Mouse (Mus musculus): ENCODE data around the gene Olfr412.

Olfr412 gene

DNA sequence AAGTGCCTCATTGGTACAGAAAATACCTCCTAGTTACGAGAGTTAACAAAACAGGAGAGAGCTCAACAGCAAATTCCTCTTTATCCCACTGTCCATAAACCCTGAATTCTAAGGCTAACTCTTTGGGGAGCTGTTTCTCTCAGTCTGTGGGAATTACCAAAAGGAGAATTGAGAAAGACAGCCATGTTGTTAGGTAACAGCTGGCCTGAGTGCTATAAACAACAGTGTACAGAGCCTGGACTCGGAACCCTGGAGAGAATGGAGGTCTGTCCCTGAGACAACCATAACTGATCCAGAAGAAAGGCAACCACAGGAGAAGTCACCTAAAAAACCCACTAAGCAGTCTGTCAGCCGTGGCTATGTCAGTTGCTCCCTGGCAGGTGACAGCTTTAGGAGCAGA lies 50.6 kb downstream of the Olfr412 start:
- intact Hi-C loops (cut with DNase I) = no loop called here

DNA sequence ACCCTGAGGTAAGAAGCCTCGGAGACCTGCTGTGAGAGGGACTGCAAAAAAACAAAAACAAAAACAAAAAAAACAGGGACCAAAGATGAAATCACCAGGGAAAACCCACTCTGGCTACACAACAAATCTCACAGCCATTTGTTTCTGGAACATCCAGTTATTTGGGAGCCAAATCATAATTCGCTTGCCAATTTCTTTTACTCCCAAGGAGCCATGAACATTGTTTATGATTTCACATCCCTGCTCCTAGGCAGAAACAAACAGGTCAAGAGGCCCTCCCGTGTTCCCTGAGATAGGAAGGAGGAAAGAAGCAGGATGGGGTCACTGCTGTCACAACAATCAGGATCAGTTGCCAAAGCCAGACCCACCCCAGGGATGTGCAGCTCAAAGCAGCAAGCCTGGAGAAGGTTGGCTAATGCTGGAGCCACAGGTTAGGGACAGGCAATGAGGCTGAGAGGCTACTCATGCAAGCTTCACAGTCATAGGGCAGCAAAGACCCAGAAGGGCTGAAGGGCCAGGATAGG lies 51.6 kb downstream of the Olfr412 start:
- intact Hi-C loops (cut with DNase I) = no loop called here

DNA sequence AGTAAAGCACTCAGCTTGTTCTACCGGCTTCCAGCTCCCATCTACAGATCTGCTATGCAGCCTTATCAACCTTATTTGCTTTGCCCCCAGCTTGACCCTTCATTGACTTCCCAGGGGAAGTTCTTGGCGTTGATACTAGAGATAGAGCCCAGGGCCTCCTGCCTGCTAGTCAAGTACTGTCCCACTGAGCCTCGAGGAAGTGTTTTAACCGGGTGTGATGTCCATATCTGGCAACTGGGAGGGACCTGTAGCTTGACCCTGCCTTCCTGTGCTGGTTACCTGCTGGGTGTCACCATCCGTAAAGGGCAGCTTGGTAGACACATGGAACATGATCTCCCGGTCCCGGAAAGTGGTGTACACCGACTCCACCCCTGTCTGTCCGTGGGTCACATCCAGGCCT lies 52.2 kb downstream of the Olfr412 start:
- intact Hi-C loops (cut with DNase I) = no loop called here

DNA sequence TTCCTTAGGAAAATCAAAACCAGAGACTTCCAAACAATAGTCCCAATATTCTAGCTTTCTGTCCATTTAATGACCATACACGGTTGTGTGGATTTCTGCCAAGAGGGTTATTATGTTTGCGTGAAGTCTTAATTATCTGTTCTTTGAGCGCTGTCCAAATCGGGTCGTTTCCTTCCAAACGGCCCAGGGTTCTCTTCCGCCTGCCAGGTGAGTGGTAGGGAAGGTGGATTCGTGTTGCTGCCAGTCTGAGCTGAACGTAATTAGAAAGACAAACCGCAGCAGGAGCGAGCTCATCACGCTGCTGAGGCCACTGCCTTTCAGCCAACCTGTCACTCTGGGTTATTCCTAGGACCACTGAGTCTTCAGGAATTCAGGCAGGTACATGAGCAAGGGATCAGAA lies 53.9 kb downstream of the Olfr412 start:
- intact Hi-C loops (cut with DNase I) = no loop called here

All from adrenal gland (tissue).